Mouse (Mus musculus) T-helper 17 cell (primary cell): ENCODE measurements around the gene Cltb.

ENCODE experiments used
- in situ Hi-C, 2 experiments: fragments of 300-600 bp; cut with MboI, MseI; formaldehyde crosslinking; loops; 1 replicate in 1 of 2; 2 replicates in 1 of 2; pipeline ENCODE4 v1.15.1; 2025; ENCODE audit warnings: high pct_unique_total_duplicates in 2 of 2

Cltb gene

DNA sequence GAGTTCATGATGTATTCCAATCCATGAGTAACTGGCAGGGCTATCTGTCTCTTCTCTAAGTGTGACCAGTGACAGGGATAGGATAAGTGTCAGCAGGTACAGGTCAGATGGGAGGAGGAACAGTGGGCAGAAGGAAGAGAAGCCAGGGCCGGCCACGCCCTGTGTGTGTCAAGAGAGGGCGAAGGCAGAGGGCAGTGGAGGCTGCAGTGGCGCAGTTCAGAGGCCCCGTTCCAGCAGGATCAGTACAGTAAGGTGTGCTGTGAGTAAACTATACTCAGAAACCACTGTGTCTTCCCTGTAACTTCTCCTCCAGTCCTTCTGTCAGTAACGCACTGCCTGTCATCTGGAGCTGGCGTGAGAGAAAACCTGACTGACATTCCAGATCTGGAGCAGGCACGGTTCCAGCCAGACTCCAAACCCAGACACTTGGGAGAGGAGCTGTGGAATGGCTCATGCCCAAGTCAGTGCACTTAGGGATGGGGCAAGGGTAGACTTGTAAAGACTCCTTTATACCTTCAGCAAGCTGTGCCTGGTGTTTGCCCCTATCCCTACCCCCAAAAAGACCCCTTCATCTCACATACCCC lies 14.9 kb downstream of the Cltb start:
- in situ Hi-C loops, result no loop called here

DNA sequence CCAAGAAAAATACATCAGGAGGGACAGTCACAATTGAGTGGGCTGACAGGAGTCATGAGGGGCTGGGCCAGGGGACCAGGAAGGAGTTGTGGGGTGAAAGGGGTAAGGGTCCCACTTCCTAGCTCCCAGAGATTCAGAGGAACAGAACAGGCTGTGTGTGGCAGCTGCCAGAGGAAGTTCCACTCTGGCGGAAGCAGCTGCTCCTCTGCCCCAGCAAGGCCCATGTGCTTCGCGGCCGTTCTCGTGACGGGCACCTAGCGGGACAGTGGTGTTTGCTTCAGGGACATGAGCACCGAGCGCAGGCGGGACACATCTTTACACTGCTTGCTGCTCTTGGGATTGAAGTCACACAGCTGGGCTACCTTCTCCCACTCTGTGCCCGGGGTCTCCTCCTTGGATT lies 17.5 kb downstream of the Cltb start:
- in situ Hi-C loops, result no loop called here

DNA sequence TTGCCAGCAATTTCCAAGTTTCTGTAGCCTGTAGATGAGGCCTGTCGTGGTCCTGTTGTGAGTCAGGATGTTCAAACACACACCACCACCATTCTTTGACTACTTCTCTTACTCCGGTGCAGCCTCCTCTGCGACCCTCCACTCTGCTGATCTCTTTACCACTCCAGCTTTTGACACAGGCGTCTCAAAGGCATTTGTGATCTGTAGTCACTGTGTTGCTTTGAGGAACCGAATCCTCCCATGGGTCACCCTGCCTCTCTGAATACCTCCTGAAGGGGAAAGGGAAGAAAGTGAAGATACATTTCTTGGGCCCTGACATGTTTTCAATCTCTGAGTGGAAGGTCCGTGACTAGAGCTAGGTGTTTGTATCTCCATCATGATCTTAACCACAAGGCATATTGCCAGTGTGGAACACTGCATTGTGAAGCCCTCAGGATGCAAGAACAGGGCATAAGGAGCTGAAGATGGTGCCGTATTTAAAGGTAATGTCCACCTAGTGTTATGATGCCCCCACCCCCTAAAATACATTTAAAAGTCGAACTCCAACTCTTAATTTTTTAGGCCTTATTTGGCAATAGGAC lies 19.3 kb downstream of the Cltb start:
- in situ Hi-C loops, result no loop called here

DNA sequence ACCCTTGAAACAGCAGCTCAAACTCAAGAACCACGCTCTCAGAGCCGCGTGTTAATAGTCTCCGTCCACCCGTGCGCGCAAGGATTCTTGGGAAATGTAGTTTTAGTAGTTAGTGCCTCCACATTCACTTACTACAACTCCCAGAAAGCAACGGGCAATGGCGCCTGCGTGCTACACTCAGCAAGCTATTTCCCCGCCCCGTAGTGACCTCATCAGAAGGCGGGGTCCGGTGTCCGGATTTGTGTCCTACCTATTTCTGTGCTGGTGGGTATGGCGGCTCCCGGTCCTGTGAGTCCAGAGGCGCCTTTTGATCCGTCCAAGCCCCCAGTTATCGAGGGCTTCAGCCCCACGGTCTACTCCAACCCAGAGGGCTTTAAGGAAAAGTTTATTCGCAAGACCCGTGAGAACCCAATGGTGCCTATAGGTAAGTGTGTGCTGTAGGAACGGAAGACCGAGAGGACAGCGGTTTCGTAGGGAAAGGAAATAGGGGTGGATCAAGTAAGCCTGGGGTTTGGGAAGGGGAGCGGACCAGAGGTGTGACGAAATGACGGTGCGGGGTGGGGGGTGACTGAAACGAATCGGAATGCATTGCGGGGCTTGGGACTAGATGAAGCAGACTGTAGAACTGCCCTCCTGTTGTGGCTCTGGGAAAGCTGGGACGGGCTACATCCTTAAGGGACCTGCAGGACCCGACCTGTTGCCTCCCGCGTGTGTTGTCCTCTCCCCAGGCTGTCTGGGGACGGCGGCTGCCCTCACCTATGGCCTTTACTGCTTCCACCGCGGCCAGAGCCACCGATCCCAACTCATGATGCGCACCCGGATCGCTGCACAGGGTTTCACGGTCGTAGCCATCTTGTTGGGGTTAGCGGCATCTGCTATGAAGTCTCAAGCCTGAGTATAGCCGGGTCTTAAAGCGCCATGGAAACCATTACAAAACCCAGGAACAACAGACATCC lies 20.9 kb downstream of the Cltb start, which contains the start of the genes Nop16 and Higd2a:
Gene Nop16 (minus strand): TSS at position 95 of the 956 bp plus-strand sequence.
Gene Higd2a (plus strand): TSS at position 212 of the 956 bp plus-strand sequence.
- in situ Hi-C loops, result no loop called here

DNA sequence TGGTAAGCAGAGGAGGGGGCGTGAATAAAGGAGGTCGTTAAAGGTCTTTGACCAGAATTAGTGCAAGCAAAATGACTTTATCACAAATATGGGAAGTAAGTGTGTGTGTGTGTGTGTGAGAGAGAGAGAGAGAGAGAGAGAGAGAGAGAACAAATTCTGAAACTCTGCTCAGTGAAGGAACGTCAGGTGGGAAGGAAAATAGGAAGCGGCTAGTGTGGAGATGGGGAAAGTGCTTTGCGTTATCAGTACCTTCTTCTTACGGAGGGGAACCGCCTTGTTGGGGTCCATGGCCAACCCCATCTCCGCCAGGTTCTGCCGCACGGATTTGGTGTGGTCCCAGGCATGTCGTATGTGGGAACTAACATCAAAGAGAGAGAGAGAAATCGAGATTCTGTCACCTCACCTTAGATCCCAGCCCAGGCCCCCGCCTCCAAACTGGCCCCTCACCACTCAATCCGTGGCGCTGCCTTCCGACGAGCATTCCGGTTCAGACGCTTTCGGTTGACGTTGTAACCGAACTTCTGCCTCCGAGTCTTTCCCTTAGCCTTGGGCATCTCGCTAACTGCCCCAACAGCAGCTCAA lies 21.6 kb downstream of the Cltb start:
- in situ Hi-C loops, result no loop called here

DNA sequence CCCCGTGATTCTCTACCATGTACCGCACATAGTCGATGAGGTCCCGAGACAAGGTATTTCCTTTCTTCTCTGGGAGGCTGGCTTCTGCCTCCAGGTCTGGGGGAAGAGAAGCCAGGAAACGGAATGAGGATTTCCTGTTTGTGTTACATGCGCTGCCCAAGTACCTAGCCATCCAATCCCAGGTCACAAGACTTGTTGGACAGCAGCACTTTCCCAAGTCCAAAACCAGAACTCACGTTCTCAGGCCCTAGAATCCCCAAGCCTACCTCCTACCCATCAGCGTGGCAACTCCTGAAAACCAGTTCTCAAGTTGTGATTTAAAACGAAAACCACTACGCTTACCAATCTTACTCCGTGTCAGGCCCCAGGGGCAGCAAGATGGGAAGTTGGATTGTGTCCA lies 25.3 kb downstream of the Cltb start:
- in situ Hi-C loops, result no loop called here

DNA sequence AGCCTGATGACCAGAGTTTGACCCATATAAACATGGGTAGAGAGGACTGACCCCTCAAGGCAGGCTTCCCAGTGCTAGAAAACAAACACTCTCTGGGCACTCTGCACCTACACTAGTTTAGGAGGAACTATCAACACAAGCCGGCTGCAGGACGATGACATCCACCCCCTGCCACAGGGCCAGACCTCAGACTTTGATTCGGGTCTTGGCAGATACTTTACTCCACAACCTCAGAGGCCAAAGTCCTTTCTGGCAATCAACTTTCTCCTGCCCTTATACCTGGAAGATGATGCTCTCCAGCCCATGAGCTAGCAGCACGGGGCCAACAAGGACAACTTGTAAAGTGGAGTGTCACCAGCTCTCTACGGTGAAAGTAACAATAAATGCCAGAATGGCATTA lies 28.3 kb downstream of the Cltb start:
- in situ Hi-C loops, result no loop called here

DNA sequence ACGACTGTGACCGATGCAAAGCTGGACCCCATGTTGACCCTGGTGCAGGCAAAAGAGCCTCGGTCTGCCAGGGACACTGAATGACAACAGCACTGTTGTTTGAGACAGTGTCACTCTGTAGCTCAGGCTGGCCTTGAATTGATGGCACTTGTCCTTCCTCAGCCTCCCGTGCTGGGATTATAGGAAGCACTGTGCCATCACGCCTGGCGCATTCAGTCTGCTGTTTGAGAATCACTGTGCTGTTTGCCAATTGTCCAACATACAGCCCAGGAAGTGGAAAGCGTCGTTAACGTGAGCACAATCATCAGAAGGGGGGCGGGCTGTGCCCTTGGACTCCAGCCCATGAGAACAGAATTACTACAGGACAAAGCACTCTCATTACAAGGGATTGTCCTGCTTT lies 29.0 kb downstream of the Cltb start:
- in situ Hi-C loops, result no loop called here

DNA sequence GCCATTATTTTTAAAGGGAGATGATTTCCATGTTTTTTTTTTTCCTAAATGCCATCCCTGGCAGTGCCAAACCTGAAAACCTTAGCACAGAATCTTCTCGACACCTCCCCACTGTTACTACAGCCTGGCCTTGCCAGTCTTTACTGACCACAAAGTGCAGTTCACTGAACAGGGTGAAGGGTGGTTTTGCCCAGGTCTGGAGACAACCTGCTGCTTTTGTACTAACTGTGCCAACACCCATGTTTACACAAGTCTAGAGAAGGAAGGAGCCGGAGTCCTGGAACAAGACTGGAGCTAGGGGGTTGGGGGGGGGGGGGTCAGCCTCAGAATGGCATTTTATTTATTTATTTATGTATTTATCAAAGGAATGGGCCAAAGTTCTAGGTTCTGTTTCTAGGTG lies 29.8 kb downstream of the Cltb start:
- in situ Hi-C loops, result no loop called here

DNA sequence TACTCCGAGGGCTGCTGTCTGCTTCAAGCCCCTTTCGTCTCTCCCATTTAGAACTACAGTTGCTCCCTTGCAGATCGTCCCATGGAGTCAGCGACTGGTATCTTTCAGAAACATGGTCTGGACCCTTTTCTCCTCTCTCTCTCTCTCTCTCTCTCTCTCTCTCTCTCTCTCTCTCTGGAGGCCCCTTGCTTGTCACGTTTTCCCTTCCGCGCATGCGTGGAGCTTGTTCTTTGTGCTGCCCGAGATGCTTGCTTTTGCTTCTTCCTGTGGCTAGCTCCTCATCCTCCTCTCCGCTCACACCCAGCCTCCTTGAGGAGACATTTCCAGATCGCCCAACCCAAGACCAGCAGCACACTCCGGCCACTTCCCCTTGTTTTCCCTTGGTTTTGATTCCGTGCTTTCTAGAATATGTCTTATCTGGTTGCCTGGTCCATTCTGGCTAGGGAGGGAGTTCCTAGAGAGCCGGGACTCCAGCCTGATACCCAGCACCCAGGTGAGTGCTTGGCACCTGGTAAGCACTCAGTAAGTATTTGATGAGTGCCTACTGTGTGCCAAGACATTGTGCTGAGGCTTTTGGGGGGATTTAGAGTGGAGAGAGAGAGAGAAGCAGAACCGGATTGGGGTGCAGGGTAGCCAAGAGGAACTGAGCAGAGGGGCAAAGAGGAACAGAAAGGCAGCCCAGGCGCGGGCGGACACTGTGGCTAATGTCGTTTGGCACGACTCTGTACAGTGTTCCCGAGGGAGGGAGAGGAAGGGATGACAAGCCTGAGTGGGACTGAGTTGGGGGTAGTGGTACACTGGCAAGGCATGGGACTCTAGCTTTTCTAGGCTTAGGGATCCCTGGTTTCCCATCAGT lies 33.3 kb downstream of the Cltb start:
- in situ Hi-C loops, result no loop called here

DNA sequence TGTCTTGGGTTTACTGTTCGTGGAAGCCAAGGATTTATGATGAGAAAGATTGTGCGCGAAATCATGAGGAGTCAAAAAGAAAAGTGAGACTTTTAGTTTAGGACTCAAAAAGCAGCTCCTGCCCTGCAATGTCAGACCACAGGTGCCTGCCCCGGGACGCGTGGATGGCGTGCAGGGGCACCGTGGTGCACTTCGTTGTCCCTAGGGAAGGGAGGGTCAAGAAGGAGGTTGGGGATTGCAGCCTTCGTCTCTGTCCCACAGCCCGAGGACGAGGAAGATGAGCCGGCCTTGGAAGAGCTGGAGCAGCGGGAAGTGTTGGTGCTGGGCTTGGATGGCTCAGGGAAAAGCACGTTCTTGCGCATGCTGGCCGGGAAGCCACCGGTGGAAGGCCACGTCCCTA lies 35.7 kb downstream of the Cltb start:
- in situ Hi-C loops, result no loop called here

DNA sequence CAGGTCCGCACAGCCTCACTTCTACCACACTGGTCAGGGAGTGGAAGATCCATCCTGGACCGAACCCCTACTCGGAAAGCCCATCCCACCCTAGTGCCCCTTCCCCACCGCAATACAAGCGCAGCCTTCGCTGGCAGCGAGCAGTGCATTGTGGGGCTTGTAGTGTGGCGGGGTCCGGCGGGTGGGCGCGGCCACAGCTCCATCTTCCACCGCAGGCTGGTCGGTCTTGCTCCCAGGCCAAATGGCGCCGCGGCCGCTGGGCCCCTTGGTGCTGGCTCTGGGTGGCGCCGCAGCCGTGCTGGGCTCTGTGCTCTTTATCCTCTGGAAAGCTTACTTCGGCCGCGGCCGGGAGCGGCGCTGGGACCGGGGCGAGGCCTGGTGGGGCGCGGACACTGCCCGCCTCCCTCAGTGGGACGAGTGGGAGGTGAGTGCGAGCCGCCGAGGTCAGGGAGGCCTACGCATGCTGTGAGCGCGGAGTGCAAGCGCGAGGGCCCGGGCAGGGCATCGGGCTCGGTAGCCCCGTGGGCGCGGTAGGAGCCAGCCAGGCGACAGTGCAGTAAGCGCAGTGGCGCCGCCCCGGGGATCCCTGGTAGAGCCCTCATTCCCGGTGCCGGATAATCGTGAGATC lies 36.2 kb downstream of the Cltb start, which contains the start of gene Arl10:
Gene Arl10 (plus strand): TSS at position 162 of the 628 bp plus-strand sequence.
- in situ Hi-C loops, result no loop called here

DNA sequence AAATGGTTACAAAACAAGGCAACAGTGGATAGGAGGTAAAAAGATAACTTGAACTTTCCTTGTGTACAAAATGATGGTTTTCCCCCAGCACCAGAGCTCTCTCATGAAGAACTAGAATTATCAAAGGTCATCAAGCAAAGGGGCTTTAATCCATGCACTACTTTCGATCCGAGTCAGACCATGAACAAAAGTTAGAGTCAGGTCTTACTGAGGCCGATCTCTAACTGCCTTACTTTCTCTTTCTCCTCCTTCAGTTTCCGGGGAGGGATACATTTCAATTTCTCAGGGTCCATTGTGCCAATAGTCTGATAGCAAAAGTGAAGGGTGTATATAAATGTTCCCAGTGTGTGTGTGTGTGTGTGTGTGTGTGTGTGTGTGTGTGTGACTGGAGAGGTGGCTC lies 38.5 kb downstream of the Cltb start:
- in situ Hi-C loops, result no loop called here

DNA sequence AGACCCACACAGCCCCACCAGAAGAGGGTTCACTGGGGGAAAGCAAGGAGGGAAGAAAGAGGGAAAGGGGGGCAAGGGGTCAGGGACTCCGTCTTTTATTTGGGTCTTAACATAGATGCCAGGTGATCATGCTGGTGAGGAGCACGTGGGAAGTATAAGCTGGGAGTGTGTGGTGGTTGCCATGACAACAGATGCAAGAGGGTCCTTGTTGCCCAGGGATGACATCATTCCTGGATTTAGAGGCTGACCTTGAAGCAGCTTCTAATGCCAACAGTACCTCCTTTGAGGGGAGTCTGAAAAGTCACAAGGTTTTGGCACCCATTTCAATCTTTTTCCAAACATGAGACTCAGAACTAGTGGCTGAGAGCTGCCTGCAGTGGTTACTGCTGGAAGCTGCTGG lies 39.5 kb downstream of the Cltb start:
- in situ Hi-C loops, result no loop called here

DNA sequence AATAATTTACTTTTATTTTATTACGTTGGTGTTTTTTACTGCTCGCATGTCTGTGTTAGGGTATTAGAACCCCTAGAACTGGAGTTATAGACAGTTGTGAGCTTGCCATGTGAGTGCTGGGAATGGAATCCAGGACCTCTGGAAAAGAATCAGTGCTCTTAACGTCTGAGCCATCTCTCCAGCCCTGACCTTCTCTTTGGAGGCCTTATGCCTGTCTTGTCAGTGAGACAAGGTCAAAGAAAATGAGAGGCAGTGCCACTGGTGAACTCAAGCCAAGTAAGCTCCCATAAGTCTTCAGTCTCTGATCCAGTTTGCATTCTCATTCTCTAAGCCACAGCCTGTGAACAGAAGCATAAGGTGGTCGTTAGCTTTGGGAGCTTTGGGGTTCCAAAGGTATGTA lies 40.4 kb downstream of the Cltb start:
- in situ Hi-C loops, result no loop called here

DNA sequence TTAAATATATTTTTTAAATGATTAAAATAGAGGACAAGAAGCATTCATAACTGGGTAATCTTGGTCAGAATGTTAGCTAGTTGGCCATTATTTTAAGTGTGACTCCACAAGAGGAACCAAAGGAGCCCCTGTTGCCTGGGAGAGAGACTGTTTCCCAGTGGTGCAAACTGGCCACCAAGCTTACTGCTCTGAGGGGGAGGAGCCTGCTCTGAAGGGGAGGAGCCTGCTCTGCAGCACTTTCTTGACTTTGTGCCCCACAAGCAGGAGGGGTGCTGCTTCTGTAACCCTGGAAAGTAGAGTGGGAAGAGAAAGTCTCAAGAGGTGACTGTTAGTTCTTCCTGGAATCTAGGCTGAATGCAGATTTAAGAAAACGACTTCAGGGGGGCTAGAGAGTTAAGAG lies 41.9 kb downstream of the Cltb start:
- in situ Hi-C loops, result loop anchor here in 1 of 2 experiments (5.0 kb wide), 1 partner anchor 102 kb away; the partner anchor contains the start of gene Thoc3

DNA sequence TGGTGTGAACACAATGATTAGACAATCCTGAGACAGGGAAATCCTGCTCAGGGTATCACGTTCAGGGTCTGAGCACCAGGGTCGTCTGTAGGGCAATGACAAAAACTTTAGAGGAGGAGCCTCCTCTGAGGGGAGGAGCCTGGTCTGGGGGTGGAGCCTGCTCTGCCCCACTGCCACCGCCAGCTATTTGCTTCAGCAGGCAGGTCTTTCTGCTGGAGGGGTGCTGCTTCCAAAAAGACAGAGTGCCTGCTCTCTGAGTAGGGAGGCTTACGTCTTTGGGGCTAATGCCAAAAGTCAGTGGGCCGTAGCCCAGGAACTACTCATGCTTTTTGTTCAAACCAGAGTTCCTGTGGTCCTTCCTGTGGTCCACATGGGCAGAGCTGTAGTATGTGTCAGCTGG lies 42.8 kb downstream of the Cltb start:
- in situ Hi-C loops, result loop anchor here in 1 of 2 experiments (5.0 kb wide), 1 partner anchor 101 kb away; the partner anchor contains the start of gene Thoc3

DNA sequence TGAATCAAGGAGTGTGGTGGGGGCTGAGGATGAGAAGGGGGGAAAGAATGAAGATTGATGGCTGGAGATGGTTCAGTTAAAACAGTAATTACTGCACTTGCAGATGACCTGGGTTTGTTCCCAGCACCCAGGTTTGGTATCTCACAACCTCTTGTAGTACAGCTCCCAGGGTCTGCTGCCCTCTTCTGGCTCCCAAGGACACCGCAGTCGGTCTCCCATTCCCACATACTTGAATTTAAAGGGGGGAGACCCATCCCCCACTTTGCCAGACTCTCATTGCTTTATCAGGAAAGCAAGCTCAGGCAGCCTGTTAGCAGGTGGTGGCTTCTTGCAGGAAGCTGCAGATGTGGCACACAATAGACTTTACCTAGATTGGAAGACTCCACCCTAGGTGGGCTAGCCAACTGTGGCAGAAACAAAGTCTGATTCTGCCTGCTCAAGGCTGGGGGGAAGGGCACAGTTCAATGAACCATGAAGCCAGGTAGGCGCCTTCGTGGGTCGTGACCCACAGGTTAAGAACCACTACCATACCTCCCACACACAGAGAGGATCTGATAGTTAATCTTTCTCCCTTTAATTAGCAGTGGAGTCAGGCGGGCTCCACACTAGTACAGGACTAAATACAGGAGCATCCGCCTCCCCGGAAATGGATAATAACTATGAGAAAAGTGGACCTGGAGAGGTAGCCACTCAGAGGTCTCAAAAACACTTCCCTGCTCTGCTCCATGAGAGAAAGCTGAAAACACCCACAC lies 45.4 kb downstream of the Cltb start:
- in situ Hi-C loops, result loop anchor here in 1 of 2 experiments (5.0 kb wide), 1 partner anchor 98 kb away; the partner anchor contains the start of gene Thoc3

DNA sequence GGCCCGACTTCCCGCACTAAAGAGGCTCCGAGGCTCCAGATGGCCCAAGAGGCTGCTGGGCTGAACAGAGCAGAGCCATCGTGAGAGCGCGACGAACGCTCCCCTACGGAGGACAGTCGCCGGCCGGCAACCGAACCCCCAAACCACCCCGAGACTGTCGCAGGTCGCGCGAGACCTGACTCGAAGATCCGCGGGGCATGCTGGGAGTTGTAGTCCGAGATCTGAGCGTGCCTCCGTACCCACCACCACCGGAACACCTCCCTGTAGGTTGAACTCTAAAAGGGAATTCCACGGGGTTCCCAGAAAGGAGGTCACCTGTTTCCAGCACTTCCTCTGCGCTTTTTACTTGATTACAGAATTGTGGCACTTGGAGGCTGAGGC lies 46.0 kb downstream of the Cltb start, which contains the start of gene 4833439L19Rik:
Gene 4833439L19Rik (minus strand): TSS at position 235 of the 381 bp plus-strand sequence.
- in situ Hi-C loops, result loop anchor here in 1 of 2 experiments (5.0 kb wide), 1 partner anchor 98 kb away; the partner anchor contains the start of gene Thoc3
